Mouse (Mus musculus): ENCODE measurements around the gene Pdzd2. TPM values are rescaled to one million over a fixed set of nuclear protein-coding genes. Genes with fewer than 3 reads are reported as not detected.

The Pdzd2 gene
- polyA plus RNA-seq, 1 experiment from 2014 or later, result 32.8 TPM

GRCm38 (mm10) chr15:12763147-12763546 lies 23.4 kb upstream of the Pdzd2 start:
- no peaks in the 10 kb centered on the region for H3K9me3 ChIP-seq (ENCODE audit: control insufficient read depth, low read depth, low read length)
- no peak for ATAC-seq (ENCODE audit: insufficient number of reproducible peaks, insufficient read depth, low FRiP score, low read depth)
- H3K4me3 ChIP-seq (ENCODE audit: low read depth, low read length), result no peak overlapping the region
- H3K27me3 ChIP-seq (ENCODE audit: control insufficient read depth, insufficient read depth, low read length), result no peaks in the 10 kb centered on the region
- H3K27ac ChIP-seq (ENCODE audit: low read length), result no peak overlapping the region
- WGBS, result 72% methylated on average over 10 of the region's 10 CpGs
- no peak overlapping the region for H3K9ac ChIP-seq (replicated peaks; ENCODE audit: low read depth, low read length)
- no peak overlapping the region for H3K4me2 ChIP-seq (replicated peaks; ENCODE audit: low read depth, low read length)
- no peaks in the 10 kb centered on the region for H3K4me1 ChIP-seq (ENCODE audit: control insufficient read depth, insufficient read depth, low read length)
- no peaks in the 10 kb centered on the region for H3K36me3 ChIP-seq (ENCODE audit: control insufficient read depth, insufficient read depth, low read length)

GRCm38 (mm10) chr15:12762258-12762913 lies 22.7 kb upstream of the Pdzd2 start:
- 78% methylated on average over 11 of the region's 11 CpGs for WGBS
- no peak overlapping the region for H3K27ac ChIP-seq (ENCODE audit: low read length)
- H3K4me1 ChIP-seq (ENCODE audit: control insufficient read depth, insufficient read depth, low read length), result no peaks in the 10 kb centered on the region
- no peak overlapping the region for H3K4me2 ChIP-seq (replicated peaks; ENCODE audit: low read depth, low read length)
- no peak overlapping the region for H3K9ac ChIP-seq (replicated peaks; ENCODE audit: low read depth, low read length)
- no peaks in the 10 kb centered on the region for H3K36me3 ChIP-seq (ENCODE audit: control insufficient read depth, insufficient read depth, low read length)
- no peaks in the 10 kb centered on the region for H3K27me3 ChIP-seq (ENCODE audit: control insufficient read depth, insufficient read depth, low read length)
- no peak overlapping the region for H3K4me3 ChIP-seq (ENCODE audit: low read depth, low read length)
- no peak for ATAC-seq (ENCODE audit: insufficient number of reproducible peaks, insufficient read depth, low FRiP score, low read depth)
- no peaks in the 10 kb centered on the region for H3K9me3 ChIP-seq (ENCODE audit: control insufficient read depth, low read depth, low read length)

- Histone ChIP-seq H3K4me2 (replicated peaks; ENCODE audit: low read depth, low read length) (no peak overlapping the region), H3K27ac (ENCODE audit: low read length) (no peak overlapping the region), H3K4me1 (ENCODE audit: control insufficient read depth, insufficient read depth, low read length) (no peaks in the 10 kb centered on the region), H3K4me3 (ENCODE audit: low read depth, low read length) (no peak overlapping the region), H3K9ac (replicated peaks; ENCODE audit: low read depth, low read length) (no peak overlapping the region), H3K36me3 (ENCODE audit: control insufficient read depth, insufficient read depth, low read length) (no peaks in the 10 kb centered on the region), H3K27me3 (ENCODE audit: control insufficient read depth, insufficient read depth, low read length) (no peaks in the 10 kb centered on the region), H3K9me3 (ENCODE audit: control insufficient read depth, low read depth, low read length) (no peaks in the 10 kb centered on the region)
- WGBS, result 85% methylated on average over 6 of the region's 6 CpGs
- no peak for ATAC-seq (ENCODE audit: insufficient number of reproducible peaks, insufficient read depth, low FRiP score, low read depth)
Measured at GRCm38 (mm10) chr15:12760747-12761146, 21.0 kb upstream of the Pdzd2 start.

GRCm38 (mm10) chr15:12758461-12758860 lies 18.7 kb upstream of the Pdzd2 start:
- H3K9me3 ChIP-seq (ENCODE audit: control insufficient read depth, low read depth, low read length), result no peaks in the 10 kb centered on the region
- no peak overlapping the region for H3K9ac ChIP-seq (replicated peaks; ENCODE audit: low read depth, low read length)
- no peak overlapping the region for H3K27ac ChIP-seq (ENCODE audit: low read length)
- no peaks in the 10 kb centered on the region for H3K4me1 ChIP-seq (ENCODE audit: control insufficient read depth, insufficient read depth, low read length)
- WGBS, result 42% methylated on average over 5 of the region's 5 CpGs
- ATAC-seq (ENCODE audit: insufficient number of reproducible peaks, insufficient read depth, low FRiP score, low read depth), result no peak
- no peaks in the 10 kb centered on the region for H3K36me3 ChIP-seq (ENCODE audit: control insufficient read depth, insufficient read depth, low read length)
- no peak overlapping the region for H3K4me3 ChIP-seq (ENCODE audit: low read depth, low read length)
- H3K27me3 ChIP-seq (ENCODE audit: control insufficient read depth, insufficient read depth, low read length), result no peaks in the 10 kb centered on the region
- no peak overlapping the region for H3K4me2 ChIP-seq (replicated peaks; ENCODE audit: low read depth, low read length)

GRCm38 (mm10) chr15:12757757-12758156 lies 18.0 kb upstream of the Pdzd2 start:
- no peaks in the 10 kb centered on the region for H3K27me3 ChIP-seq (ENCODE audit: control insufficient read depth, insufficient read depth, low read length)
- H3K9me3 ChIP-seq (ENCODE audit: control insufficient read depth, low read depth, low read length), result no peaks in the 10 kb centered on the region
- H3K4me3 ChIP-seq (ENCODE audit: low read depth, low read length), result no peak overlapping the region
- 89% methylated on average over 1 of the region's 1 CpGs for WGBS
- no peaks in the 10 kb centered on the region for H3K4me1 ChIP-seq (ENCODE audit: control insufficient read depth, insufficient read depth, low read length)
- H3K27ac ChIP-seq (ENCODE audit: low read length), result no peak overlapping the region
- H3K9ac ChIP-seq (replicated peaks; ENCODE audit: low read depth, low read length), result no peak overlapping the region
- no peak overlapping the region for H3K4me2 ChIP-seq (replicated peaks; ENCODE audit: low read depth, low read length)
- H3K36me3 ChIP-seq (ENCODE audit: control insufficient read depth, insufficient read depth, low read length), result no peaks in the 10 kb centered on the region
- no peak for ATAC-seq (ENCODE audit: insufficient number of reproducible peaks, insufficient read depth, low FRiP score, low read depth)

- no peaks in the 10 kb centered on the region for H3K9me3 ChIP-seq (ENCODE audit: control insufficient read depth, low read depth, low read length)
- no peaks in the 10 kb centered on the region for H3K36me3 ChIP-seq (ENCODE audit: control insufficient read depth, insufficient read depth, low read length)
- no peaks in the 10 kb centered on the region for H3K4me1 ChIP-seq (ENCODE audit: control insufficient read depth, insufficient read depth, low read length)
- H3K4me2 ChIP-seq (replicated peaks; ENCODE audit: low read depth, low read length), result no peak overlapping the region
- no peak for ATAC-seq (ENCODE audit: insufficient number of reproducible peaks, insufficient read depth, low FRiP score, low read depth)
- H3K27ac ChIP-seq (ENCODE audit: low read length), result no peak overlapping the region
- H3K27me3 ChIP-seq (ENCODE audit: control insufficient read depth, insufficient read depth, low read length), result no peaks in the 10 kb centered on the region
- WGBS, result 36% methylated on average over 4 of the region's 4 CpGs
- no peak overlapping the region for H3K9ac ChIP-seq (replicated peaks; ENCODE audit: low read depth, low read length)
- no peak overlapping the region for H3K4me3 ChIP-seq (ENCODE audit: low read depth, low read length)
Measured at GRCm38 (mm10) chr15:12753201-12753600, 13.5 kb upstream of the Pdzd2 start.

GRCm38 (mm10) chr15:12750963-12751362 lies 11.2 kb upstream of the Pdzd2 start:
- Histone ChIP-seq H3K9ac (replicated peaks; ENCODE audit: low read depth, low read length) (no peak overlapping the region), H3K36me3 (ENCODE audit: control insufficient read depth, insufficient read depth, low read length) (no peaks in the 10 kb centered on the region), H3K9me3 (ENCODE audit: control insufficient read depth, low read depth, low read length) (no peaks in the 10 kb centered on the region; the same call in 1 of the 2 replicates), H3K27me3 (ENCODE audit: control insufficient read depth, insufficient read depth, low read length) (no peaks in the 10 kb centered on the region), H3K4me2 (replicated peaks; ENCODE audit: low read depth, low read length) (no peak overlapping the region), H3K27ac (ENCODE audit: low read length) (no peak overlapping the region), H3K4me1 (ENCODE audit: control insufficient read depth, insufficient read depth, low read length) (no peaks in the 10 kb centered on the region), H3K4me3 (ENCODE audit: low read depth, low read length) (no peak overlapping the region)
- WGBS, result 88% methylated on average over 8 of the region's 8 CpGs
- ATAC-seq (ENCODE audit: insufficient number of reproducible peaks, insufficient read depth, low FRiP score, low read depth), result no peak

GRCm38 (mm10) chr15:12749549-12750301 lies 10.0 kb upstream of the Pdzd2 start:
- no peaks in the 10 kb centered on the region; the same call in 1 of the 2 replicates for H3K9me3 ChIP-seq (ENCODE audit: control insufficient read depth, low read depth, low read length)
- no peak overlapping the region for H3K4me2 ChIP-seq (replicated peaks; ENCODE audit: low read depth, low read length)
- no peaks in the 10 kb centered on the region for H3K27me3 ChIP-seq (ENCODE audit: control insufficient read depth, insufficient read depth, low read length)
- H3K9ac ChIP-seq (replicated peaks; ENCODE audit: low read depth, low read length), result no peak overlapping the region
- ATAC-seq (ENCODE audit: insufficient number of reproducible peaks, insufficient read depth, low FRiP score, low read depth), result no peak
- 57% methylated on average over 11 of the region's 11 CpGs for WGBS
- no peak overlapping the region for H3K4me3 ChIP-seq (ENCODE audit: low read depth, low read length)
- H3K4me1 ChIP-seq (ENCODE audit: control insufficient read depth, insufficient read depth, low read length), result no peaks in the 10 kb centered on the region
- H3K36me3 ChIP-seq (ENCODE audit: control insufficient read depth, insufficient read depth, low read length), result no peaks in the 10 kb centered on the region
- H3K27ac ChIP-seq (ENCODE audit: low read length), result no peak overlapping the region
